Mouse (Mus musculus): ENCODE measurements around the gene Cdh23.

Gene Cdh23

DNA sequence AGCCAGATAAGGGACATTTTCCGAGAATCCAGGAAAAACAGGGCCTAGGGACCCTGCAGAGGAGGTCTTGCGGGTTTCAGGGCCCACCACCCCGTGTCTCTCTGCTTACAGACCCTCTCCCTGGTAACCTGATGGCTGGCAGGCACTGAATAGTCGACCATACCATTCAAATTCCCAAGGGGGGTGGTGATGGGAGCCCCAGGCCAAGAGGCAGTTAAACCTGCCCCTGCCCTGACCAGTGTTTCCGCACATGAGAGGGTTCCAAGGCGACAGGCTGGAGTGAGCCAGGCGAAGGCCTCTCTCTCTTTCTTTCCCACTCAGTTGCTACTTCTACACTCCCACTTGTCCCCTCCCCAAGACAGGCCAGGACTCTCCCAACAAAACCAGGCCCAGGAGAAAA, 296.8 kb downstream of the Cdh23 start, which contains the start of gene Gm17455:
Gm17455 (plus strand) TSS at position 278 of the 400 bp plus-strand sequence.
- DNase-seq (ENCODE audit: low spot score): no peak

DNA sequence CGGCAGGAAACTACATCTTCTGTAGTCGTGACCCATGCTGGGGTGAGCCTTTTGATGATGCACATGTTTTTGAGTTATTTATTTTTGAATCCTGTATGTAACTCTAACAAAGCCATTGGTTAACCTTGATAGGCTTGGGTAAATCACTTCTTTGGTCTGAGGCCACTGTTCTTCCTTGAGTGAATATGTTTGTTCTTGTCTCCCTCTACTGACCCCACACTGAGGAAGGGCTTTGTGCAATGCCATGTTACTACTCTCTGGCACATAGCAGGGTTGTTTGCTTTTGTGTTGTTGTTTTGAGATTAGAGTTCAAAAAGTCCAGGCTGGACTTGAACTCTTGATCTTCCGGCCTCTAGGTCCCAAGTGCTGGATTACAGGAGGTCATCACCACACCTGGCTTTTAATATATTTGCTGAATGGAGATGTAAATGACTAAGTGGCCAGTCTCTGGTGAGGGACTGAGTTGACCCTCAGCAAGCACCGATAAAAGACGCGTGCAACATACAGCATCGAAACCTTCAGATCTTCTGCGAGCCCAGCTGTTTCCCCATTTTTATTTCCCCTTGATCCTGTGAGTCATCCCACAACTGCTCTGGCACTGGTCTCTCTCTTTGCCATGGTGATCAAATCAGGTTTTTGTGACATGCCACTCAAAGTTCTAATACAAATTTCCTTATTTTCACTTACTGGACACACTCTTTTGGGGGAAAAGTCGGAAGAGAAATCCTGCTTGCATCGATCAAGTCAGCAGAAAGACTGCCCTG, 298.1 kb downstream of the Cdh23 start:
- DNase-seq (ENCODE audit: low spot score): no peak

GRCm38 (mm10) chr10:60395605-60396004, 300.7 kb downstream of the Cdh23 start:
- no peak for DNase-seq (ENCODE audit: low spot score)

GRCm38 (mm10) chr10:60394936-60395335, 301.4 kb downstream of the Cdh23 start:
- no peak for DNase-seq (ENCODE audit: low spot score)

GRCm38 (mm10) chr10:60391661-60392060, 304.6 kb downstream of the Cdh23 start:
- no peak for DNase-seq (ENCODE audit: low spot score)

DNA sequence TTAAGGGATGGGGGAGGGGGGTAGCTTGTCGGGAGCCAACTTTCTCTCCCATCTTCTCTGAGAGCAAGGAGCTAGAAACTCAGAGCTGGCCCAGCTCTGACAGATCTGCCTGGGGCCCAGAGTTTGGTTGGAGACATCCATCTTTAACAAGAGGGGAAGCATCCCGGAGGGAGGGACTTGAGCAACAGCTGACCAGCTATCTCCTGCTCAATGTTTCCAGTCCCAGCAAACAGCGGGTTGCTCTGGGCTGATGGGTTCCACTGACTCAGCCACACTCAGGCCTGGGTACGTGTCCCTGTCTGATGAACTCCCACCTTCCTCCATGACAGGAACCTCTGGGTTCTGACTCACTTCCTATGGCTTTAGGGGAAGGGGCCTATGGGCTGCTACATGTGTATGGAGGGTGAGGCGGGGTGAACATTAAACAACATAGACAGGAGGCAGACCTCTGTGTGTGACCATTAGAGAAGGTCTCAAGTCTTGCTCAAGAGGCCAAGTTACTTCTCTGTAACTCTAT, 305.3 kb downstream of the Cdh23 start:
- DNase-seq (ENCODE audit: low spot score): no peak

DNA sequence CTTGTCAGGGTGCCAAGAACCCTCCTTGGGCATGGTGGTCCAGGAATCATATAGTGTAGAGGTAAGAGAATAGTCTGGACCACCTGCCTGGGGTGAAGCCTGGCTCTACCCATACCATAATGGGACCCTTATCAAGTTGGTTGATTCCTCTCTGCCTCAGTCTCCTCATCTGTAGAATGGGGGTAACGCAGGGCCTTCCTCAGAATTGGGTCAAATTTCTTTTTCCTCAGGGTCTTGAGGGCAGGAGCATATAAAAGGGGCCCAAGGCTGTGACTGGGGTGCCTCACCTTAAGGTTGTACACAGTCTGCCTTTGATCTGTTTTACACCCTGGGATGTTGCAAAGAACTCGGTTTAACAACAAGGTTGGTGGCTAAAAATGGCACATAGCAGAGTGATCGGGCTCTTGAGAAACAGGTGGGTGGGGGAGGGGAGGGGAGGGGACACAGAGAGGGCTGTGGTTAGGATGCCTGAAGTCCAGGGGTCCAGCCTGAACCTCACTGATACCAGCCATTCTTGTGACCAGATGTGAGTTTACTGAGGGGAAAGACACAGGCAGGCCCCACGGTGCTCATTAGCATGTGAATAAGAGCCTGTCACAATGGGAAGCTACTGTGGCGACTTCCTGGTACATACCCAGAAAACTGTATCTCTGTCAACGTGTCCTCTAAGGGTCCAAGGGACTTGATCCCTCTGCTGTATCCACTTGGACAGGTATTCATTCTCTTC, 305.9 kb downstream of the Cdh23 start:
- no peak for DNase-seq (ENCODE audit: low spot score)

DNA sequence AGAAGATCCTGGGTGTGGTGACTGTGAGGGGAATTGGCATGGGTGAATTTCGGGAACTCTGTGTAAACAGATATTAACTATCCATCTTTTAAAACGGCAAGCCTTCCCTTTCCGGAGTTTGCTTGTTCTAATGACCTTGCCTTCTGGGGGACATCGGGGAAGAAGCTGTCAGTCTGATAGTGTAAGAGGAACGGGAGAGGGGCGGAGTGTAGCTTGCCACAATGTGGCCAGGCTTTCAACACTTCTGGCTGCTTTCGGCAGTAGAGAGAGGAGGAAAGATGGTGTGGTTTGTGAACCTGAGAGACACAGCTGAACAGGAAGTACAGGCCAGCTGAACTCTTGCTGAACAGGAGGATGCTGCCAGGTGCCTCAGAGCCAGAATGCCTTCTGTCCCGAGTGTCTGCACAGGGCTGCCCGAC, 306.8 kb downstream of the Cdh23 start:
- no peak for DNase-seq (ENCODE audit: low spot score)

DNA sequence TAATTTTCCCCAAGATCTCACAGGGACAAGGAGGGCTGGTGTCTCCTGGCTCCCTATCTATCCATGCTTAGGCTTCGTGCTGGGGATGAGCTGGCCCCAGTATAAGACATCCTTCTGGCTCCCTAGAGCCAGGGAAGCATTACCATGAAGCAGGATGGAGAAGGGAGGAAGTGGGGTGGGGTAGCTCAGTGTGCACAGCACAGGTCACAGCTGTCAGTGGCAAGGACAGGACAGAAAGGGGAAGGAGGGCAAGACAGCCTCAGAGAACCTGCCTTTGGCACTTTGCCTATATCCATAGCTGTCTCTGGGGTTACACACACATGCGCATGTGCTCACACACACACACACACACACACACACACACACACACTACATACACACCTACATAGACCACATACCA, 308.0 kb downstream of the Cdh23 start:
- DNase-seq (ENCODE audit: low spot score): no peak

DNA sequence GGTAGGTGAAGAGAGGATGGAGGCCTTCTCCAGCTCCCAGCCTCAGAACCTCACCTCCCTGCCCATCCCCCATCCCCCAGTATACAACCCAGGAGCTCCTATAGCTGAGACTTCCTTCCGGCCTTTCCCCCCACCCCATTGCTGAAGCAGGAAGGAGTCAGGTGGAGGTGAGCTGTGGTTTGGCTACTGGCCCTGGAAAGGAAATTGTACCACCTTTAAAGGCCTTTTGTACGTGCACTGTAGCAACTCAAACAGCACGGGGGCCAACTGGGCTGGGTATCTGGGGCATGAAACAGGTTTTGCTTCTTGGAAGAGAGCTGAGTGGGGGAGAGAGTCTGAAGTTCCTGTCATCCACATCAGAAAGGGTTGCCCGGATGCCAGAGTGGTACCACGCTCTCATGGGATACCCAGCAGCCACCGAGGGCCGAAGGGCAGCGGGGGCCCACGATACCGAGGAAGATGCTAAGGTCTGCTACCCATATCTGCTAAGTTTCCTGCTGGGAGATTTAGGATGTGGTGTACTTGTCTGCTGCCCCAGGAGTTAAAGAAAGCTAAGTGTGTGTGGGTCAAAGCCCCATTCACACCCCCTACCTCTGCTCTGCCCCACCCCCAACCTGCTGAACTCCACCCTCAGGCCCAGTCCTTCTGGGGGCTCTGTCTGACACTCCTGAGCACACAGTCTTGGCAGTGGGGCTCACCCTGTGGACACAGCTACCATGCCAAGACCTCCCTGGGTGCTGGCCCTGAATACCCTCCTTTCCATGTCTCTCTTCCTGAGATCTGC, 315.0 kb downstream of the Cdh23 start:
- DNase-seq (ENCODE audit: low spot score): no peak

DNA sequence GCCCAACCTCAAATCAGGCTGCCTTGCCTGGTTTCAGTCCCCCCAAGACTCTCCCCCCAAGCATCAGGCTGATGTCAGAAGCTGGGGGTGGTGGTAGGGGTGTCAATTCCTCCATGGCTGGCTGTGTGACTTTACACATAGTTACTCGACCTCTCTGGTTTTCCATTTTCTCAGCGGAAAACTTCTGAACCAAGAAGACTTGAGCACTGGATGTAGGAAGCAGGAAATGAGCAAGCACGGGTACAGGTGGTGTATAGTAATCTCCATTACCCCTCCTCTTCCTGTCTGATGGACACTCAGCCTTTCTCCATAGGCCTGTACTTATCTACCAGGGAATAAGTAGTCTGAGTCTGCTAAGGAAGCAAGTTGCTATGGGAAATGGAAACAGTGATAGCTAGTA, 316.1 kb downstream of the Cdh23 start:
- no peak for DNase-seq (ENCODE audit: low spot score)

DNA sequence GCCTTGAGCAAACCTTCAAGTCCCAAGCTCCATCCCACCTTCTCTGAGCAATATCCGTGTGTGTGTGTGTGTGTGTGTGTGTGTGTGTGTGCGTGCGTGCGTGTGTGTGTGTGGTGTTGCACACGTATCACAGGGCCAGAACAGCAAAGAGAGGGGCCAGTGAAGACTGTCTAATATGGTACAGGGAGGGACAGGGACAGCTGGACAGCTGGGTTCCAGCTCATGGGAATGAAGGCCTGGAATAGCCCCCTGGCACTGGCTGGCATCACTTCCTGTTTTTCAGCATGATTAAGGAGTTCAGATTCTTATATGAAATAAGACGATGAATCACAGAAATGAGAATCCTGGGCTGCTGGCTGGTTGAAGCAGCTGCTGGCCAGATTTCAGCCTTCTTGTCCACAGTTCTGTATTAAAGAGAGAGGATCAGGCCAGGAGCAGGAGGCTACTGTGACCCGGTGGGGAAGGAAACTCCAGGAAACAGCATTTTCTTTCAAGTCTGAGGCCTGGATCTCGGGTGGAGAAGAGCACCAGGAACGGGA, 316.8 kb downstream of the Cdh23 start:
- no peak for DNase-seq (ENCODE audit: low spot score)

DNA sequence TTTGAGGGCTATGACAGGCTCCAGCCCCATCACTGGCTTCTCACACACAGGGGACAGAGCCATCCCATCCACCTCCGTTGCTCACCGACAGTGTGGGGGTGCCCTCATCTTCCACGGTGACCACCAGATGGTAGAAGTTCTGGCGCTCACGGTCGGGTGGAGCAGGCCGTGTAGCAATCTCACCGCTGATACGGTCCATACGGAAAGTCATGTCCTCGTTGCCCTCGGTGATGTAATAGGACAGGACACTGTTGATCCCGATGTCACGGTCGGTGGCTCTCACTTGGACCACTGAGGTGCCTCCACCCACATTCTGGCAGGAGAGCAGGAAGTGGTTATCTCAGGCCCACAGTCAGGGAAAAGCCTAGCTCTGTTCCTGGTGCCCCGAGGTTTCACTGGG, 319.6 kb downstream of the Cdh23 start:
- DNase-seq (ENCODE audit: low spot score): no peak

GRCm38 (mm10) chr10:60373937-60374578, 322.2 kb downstream of the Cdh23 start:
- DNase-seq (ENCODE audit: low spot score): no peak

- DNase-seq (ENCODE audit: low spot score): no peak
Observed at GRCm38 (mm10) chr10:60373543-60373936, 322.8 kb downstream of the Cdh23 start.

- no peak for DNase-seq (ENCODE audit: low spot score)
Observed at GRCm38 (mm10) chr10:60371596-60372386, 324.5 kb downstream of the Cdh23 start.

DNA sequence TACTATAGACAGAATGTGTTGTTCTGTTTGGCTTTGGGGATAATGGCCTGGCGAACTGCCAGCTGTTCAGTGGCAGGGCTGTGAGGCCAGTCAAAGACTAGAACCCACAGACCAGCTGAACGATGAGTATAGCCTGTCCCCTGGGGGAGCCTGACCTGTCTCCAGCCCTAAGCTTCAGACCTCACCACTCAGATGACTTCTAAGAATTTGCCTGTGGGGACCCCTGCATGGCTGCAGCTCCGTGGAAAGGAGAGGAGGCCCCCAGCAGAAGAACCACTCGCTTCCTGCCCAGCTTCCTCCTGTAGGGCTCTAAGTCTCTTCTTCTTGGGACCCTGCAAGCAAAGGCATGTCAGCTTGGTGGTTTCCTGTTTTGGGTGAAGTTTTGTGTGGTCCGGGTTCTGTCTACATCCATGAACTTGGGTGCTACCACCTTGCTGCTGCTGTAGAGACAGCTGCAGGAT, 325.7 kb downstream of the Cdh23 start:
- DNase-seq (ENCODE audit: low spot score): no peak

DNA sequence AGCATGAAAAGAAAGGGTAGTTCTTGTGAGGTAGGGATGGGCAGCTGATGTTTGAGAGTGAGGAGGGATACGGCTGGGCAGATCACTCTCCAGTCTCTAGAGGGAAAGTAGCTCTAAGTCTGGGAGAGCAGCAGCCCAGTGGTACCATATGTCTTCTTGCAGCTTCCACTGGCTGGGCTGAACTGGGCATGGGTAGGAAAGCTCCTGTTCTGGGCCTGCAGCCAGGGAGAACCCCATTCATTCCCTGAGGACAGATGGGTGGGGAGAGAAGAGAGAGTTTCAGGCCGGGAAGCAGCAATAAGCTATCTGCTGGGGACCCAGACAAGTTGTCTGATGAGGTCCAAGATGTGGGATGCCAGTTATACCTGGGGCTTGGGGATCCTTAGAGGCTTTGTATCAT, 326.2 kb downstream of the Cdh23 start:
- no peak for DNase-seq (ENCODE audit: low spot score)

DNA sequence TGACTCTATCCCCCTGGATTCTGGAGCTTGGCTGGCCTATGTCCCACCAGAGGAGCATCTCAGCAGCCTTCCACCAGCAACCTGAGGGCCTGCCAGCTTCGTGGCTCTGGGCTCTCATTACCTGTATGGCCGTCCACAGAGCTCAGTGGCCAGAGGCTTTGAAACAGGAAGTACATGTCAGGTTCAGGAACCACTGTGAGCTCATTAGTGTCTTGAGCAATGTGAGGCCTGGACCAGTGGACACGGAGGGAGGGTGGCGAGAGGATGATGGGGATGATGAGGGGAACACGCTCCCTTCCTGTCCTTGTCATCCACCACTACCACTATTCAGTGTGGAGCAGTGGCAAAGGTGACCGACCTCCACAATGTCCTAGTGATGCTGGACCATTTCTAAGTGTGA, 326.9 kb downstream of the Cdh23 start:
- no peak for DNase-seq (ENCODE audit: low spot score)

DNA sequence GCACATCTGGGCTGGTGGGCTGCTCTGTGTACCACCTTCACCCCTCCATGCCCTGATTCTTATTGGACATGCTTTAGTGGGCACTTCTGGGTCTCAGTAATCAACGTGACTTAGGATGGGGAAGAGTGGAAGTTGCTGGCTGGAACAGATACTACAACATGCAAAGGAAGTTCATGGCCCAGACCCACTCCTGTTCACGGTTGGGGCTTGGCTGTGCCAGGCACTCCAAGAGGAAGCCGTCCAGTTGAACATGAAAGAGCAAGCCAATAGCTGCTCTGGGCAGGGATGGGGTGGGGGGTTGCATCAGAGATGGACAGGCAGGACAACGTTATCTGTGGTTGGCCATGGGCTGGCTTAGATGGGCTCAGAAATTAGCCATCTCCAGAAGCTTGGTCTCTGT, 328.4 kb downstream of the Cdh23 start:
- no peak for DNase-seq (ENCODE audit: low spot score)

DNA sequence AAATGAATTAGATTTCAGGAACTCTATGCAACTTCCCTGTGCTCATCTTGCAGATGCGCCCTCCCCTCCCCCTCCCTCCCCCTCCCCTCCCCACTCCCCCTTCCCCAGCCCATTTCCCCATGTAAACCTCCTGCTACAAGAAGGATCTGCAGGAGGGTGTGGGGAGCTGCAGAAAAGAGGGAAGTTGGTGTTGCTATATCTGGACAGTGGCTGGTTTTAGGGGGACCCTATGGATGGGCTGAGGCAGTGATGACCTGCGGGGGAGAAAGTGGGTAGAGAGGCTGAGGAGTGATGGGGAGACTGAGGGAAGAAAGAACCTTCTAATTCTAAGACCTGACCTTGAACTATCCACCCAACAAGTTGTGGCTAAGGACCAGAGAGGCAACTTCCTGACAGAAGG, 329.1 kb downstream of the Cdh23 start:
- no peak for DNase-seq (ENCODE audit: low spot score)
